Mouse (Mus musculus) layer of hippocampus, adult 9-11 months (tissue): ENCODE data around the gene Speer1.
"Not testable (repeated sequence)": the region's sequence is repeated elsewhere in the genome, so short reads cannot be mapped to it uniquely, and the experiment has no call there.

Source experiments
- DNase-seq: peaks from one replicate; pipeline ENCODE4 v3.0.0; 2022

The Speer1 gene

GRCm38 (mm10) chr5:11341216-11341615 lies at the start of gene Speer1:
TSS of gene Speer1 (plus strand) at chr5:11341516.
- not testable (repeated sequence) for DNase-seq
